Mouse (Mus musculus) adipocyte (in vitro differentiated cells): ENCODE results near the gene Smpd3.

ENCODE experiments used
- DNase-seq: peaks from one replicate; pipeline ENCODE4 v3.0.0-alpha.2; 2016; ENCODE audit warnings: low spot score

Gene Smpd3

GRCm38 (mm10) chr8:106289464-106289863 lies 48.3 kb downstream of the Smpd3 start:
- no peak for DNase-seq

DNA sequence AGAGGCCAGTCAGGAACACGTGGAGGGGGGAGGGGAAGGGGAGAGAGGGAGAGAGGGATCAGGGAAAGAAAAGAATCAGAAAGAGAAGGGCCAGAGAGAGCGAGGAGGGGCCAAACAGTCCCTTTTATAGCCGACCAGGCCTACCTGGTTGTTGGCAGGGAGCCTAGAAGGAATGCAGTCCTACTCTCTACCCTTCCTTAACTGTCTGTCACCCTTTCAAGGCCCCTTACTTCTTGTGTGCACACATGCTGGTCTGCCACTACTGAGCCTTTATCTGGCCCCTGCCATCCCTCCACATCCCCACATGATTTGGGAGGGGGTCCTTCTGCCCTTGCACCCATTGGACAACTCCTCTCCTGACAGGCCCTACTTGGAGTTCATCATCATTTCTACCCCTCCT lies 49.1 kb downstream of the Smpd3 start:
- DNase-seq = no peak

- DNase-seq = no peak
Measured at GRCm38 (mm10) chr8:106287445-106287844, 50.3 kb downstream of the Smpd3 start.

DNA sequence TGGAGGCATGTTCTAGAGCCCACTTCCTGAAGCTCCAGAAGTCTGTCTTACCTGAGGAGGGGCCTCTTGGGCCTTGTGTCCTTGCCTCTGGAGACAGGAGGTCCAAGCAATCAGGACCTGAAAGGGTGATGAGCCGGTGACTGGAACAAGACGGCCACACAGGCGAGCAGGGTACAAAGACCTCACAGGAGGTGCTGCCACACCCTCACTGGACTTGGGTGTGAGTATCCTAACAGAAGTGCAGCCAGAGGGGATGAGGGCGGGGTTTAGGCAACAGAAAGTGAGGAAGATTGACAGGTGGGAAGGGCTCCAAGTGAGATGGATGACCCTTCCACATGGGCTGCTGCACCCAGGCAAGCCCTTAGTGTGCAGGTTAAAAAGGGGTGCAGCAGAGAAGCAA lies 56.9 kb downstream of the Smpd3 start:
- DNase-seq = no peak

DNA sequence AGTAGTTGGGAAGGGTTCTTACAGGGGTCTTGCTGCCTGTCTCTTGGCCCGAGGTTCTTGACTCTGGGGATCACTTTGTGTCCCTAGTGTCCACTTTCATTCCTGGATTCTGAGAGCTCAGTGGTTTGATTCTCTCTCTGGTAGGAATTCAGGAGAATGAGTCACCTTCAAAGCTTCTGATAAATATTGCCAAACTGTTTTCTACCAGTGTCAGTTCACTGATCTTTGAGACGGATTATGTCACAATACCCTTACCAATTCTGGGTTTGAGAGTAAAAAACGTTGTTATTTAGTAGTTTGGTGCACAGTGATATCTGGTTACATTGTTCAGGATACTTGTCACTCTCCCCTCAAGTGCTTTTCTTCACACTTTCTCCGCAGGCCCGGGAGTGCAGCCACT lies 57.6 kb downstream of the Smpd3 start:
- DNase-seq = no peak

- DNase-seq = no peak
Measured at GRCm38 (mm10) chr8:106278367-106279042, 59.3 kb downstream of the Smpd3 start.

DNA sequence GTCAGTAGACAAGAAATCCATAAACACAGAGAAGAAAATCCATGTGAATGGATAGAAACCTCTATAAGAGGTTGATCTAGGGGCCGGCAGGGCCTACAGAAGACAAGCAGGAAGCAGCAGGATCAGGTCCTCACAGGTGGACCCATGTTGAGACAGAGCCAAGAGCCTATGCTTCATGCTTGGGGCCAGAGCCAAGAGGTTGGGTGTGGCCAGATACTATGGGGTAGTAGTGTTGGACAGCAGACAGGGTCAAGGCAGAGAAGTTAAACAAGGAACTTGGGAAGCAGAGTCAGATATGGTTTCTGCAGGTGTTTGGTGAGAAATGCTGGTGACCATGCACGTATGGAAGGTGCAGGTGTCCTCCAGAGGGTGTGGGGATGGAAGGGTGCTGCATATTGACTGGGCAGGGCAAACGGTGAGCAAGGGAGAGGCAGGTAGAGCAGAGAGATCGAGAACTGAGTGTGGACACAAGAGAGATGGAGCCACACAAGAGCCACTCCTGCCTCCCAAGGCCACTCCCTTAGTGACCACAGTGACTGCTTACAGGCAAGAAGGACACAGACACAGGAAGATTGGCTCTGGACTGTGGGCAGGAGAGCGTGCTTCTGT lies 61.0 kb downstream of the Smpd3 start:
- no peak for DNase-seq

- DNase-seq = peak; percentile 16
Measured at GRCm38 (mm10) chr8:106273468-106273867, 64.3 kb downstream of the Smpd3 start.

DNA sequence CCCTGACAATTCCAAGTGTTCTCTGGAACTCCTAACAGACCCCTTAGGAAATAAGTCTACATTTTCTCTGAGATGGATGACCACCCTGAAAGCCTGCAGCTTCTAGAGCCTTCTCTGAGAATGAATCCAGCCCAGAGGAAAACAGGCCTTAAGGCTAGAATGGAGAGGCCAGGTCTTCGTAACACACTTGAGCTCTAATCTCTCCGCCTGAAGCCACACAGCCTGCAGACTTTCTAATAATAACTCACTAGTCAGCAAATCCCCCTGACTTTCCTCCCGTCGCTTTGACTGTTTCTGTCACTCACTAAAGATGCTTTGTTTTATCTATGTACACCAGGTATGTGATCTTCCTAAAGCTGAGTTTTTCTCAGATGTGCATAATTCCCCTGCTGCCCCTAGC lies 66.4 kb downstream of the Smpd3 start:
- no peak for DNase-seq

GRCm38 (mm10) chr8:106270804-106271203 lies 67.0 kb downstream of the Smpd3 start:
- DNase-seq = no peak

DNA sequence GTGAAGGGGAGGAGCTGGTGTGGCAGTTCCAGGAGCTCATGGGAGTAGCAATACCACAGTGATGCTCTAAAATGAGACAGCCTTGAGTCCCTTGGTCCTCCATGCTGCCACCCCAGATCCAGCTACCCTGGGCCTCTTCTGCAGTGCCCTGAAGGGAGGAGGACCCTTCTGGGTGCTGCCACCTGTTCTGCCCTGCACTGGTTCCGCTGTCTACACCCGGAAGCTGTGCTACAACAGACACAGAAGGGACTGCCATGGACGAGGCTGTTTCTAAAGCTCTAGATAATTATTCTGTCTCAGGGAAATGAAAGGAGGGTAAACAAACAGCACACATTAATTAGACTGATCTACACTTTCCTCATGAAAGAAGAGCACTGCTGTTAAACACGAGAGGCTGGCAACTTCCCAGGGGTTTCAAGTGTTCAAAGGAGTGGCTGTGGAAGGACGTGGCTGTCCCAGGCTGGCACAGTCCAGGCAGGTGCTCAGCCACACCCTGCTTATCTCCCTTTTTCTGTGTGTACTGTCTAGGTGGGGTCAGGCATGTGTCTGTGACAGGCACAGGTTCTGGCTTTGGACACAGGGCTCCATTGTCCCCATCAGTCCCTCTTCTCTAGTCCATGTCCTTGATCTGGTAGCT lies 69.0 kb downstream of the Smpd3 start:
- DNase-seq = no peak

- DNase-seq = no peak
Measured at GRCm38 (mm10) chr8:106265398-106265797, 72.4 kb downstream of the Smpd3 start.

DNA sequence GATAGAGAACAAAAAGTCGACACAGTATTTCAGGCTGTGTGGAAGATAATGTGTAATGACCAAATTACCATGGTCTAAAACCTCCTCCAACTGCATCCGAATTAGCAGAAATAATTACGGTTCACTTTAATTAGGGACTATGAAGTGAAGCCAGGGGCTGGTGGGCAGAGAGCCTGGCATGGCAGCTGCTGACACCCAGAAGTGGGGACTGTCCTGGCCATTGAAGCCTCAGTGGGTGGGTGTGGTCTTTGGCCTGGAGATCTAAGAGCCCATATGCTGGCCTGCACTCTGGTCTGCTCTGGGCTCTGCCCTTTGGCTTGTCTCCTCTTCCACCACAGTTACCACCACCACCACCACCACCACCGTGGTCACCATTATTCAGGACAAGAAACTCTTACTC lies 73.9 kb downstream of the Smpd3 start:
- DNase-seq = no peak

GRCm38 (mm10) chr8:106262343-106262742 lies 75.4 kb downstream of the Smpd3 start:
- DNase-seq = no peak

DNA sequence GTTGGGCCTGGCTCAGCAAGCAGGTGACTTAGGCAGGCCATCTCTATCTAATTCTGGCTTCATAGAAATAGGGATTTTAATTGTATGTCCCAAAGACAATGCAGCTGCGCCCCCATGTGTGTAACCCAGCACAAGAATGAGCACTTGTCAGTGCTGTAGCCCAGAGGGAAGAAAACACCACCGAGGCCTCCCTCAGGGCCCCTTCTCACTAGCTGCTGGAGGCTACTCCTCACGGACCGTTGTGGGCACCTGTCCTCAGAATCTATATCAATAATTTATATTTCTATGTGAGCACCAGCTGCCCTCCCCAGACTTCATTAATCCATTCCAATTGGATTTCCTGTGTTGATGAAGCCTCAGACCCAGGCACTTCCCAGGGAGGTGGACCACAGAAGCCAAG lies 76.9 kb downstream of the Smpd3 start:
- DNase-seq = no peak

- no peak for DNase-seq
Measured at GRCm38 (mm10) chr8:106259579-106260255, 78.1 kb downstream of the Smpd3 start.

DNA sequence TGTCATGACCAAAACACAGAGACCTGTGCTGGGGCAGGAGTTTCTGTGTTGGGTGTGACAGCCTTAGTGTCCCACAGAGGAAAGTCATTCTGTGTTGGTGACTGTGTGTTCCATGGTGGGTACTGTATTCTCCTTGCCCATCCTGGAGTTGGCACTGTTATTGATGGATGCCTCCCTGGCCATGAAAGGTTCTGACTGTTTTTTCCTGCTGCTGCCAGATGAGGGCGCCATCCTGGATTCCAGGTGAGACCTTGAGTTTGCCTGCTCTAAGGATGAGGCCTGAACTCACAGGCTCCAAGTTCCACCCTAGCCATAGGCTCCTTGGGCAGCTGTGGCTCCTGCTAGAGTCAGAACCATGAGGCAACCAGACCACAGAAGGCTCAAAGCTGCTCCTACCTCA lies 79.6 kb downstream of the Smpd3 start:
- no peak for DNase-seq

- DNase-seq = no peak
Measured at GRCm38 (mm10) chr8:106250186-106250585, 87.6 kb downstream of the Smpd3 start.

- DNase-seq = no peak
Measured at GRCm38 (mm10) chr8:106237106-106237505, 100.7 kb downstream of the Smpd3 start.

DNA sequence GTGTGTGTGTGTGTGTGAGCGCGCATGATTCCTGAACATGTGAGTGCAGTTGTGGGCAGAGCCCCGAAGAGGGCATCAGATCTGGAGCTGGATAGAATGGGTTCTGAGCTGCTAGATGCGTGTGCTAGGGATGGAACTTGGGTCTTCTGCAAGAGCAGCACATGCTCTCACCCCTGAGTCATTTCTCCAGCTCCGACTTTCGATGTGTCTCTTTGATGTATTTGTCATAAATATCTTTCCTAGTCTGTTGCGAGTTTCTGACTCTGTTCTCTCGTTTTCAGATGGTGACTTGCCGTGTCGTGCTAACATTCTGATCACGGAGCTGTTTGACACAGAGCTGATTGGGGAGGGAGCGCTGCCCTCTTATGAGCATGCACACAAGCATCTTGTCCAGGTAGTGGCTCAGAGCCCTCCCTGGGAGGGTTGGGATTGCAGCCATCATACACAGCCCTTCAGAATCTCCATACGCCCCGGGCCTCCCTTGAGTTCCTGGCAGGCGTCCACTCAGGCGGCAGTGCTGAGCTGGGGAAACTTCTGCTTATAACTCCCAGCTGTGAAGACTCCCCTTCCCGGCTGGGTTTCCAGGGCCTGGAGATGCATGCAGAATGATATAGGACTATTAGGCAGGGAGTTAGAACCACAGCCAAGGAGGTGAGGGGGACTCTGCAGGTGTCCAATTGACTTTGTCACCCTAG lies 103.1 kb downstream of the Smpd3 start:
- no peak for DNase-seq

DNA sequence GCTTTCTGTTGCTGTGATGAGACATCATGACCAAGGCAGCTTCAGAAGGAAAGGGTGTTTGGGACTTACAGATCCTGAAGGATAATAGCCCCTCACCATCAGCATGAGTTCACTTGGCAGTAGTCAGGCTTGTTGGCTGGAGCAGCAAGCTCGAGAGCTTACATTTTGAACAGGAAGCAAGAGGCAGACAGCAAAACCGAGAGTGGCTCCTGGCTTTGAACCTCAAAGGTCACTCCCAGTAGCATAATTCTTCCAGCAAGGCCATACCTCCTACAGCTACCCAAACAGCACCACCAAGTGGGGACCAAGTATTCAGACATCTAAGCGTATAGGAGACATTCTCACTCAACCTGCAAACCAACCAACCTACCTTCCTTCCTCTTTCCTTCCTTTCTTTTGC lies 105.0 kb downstream of the Smpd3 start:
- DNase-seq = no peak

DNA sequence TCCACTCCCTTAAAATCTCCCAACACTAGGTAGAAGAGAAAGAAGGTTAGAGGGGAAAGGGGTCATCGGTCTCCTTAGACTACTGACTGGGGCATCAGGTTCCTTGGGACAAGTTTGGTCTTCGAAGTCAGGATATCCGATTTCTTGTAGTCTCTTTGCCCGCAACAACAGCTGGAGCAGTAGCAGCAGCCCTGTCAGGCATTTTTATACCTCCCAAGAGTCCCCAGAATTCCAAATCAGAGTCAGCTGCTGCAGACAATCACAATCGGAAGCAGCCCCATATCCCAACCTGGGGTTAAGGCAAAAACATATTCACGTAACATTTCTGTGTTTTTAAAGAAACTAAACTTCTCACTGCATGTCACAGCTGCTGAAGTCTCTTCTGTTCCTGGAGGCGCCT lies 106.3 kb downstream of the Smpd3 start:
- DNase-seq = no peak
